Mouse (Mus musculus): ENCODE measurements around the gene Nts.
"Not testable (repeated sequence)": the region's sequence is repeated elsewhere in the genome, so short reads cannot be mapped to it uniquely, and the experiment has no call there.

The Nts gene

GRCm38 (mm10) chr10:102490386-102490785 is at the start of gene Nts:
TSS of gene Nts (minus strand) at chr10:102490486.
- DNase-seq (ENCODE audit: low spot score): no peak

GRCm38 (mm10) chr10:102527901-102528300 is 37.6 kb upstream of the Nts start:
- DNase-seq (ENCODE audit: low spot score): no peak

GRCm38 (mm10) chr10:102514159-102514558 is 23.9 kb upstream of the Nts start:
- no peak for DNase-seq (ENCODE audit: low spot score)

- DNase-seq (ENCODE audit: low spot score): no peak
These were observed 21.6 kb upstream of the Nts start, which contains the start of gene Rassf9 for GRCm38 (mm10) chr10:102511807-102512461. TSS of gene Rassf9 (plus strand) at chr10:102512222.

- no peak for DNase-seq (ENCODE audit: low spot score)
These were observed 21.1 kb upstream of the Nts start for GRCm38 (mm10) chr10:102511461-102511806.

- no peak for DNase-seq (ENCODE audit: low spot score)
These were observed 17.1 kb upstream of the Nts start for GRCm38 (mm10) chr10:102507386-102507785.

- DNase-seq (ENCODE audit: low spot score): no peak
These were observed 8.5 kb upstream of the Nts start for GRCm38 (mm10) chr10:102498754-102499153.

GRCm38 (mm10) chr10:102491792-102492191 is 1.5 kb upstream of the Nts start:
- DNase-seq (ENCODE audit: low spot score): no peak

GRCm38 (mm10) chr10:102469412-102469811 is 20.9 kb downstream of the Nts start:
- DNase-seq (ENCODE audit: low spot score): no peak

- no peak for DNase-seq (ENCODE audit: low spot score)
These were observed 38.5 kb downstream of the Nts start for GRCm38 (mm10) chr10:102451756-102452155.

- no peak for DNase-seq (ENCODE audit: low spot score)
These were observed 40.8 kb downstream of the Nts start for GRCm38 (mm10) chr10:102449449-102449848.

- no peak for DNase-seq (ENCODE audit: low spot score)
These were observed 45.3 kb downstream of the Nts start for GRCm38 (mm10) chr10:102444912-102445556.

- DNase-seq (ENCODE audit: low spot score): not testable (repeated sequence)
These were observed 54.8 kb downstream of the Nts start for GRCm38 (mm10) chr10:102435467-102435866.

- not testable (repeated sequence) for DNase-seq (ENCODE audit: low spot score)
These were observed 55.2 kb downstream of the Nts start for GRCm38 (mm10) chr10:102435048-102435447.
